Mouse (Mus musculus) midbrain, embryonic 10.5 days (tissue): ENCODE measurements around the gene Ppp2r5c. TPM values are rescaled to one million over a fixed set of nuclear protein-coding genes. Genes with fewer than 3 reads are reported as not detected.

ENCODE experiments used
- DNase-seq: peaks from one replicate; pipeline ENCODE4 v3.0.0-alpha.2; 2017; ENCODE audit warnings: low spot score
- H3K27ac ChIP-seq: fragments of 300-500 bp; sonication (generic); replicated peaks from 2 replicates; pipeline ENCODE4 v1.5.1; 2016; ENCODE audit warnings: mild to moderate bottlenecking
- H3K27me3 ChIP-seq: fragments of 300-500 bp; sonication (generic); 2 replicates; pipeline ENCODE4 v1.6.1; 2016; ENCODE audit warnings: low read depth, mild to moderate bottlenecking; ENCODE audit not compliant: poor library complexity, severe bottlenecking
- H3K36me3 ChIP-seq: fragments of 300-500 bp; sonication (generic); 2 replicates; pipeline ENCODE4 v1.6.1; 2016; ENCODE audit warnings: mild to moderate bottlenecking, moderate library complexity
- H3K4me1 ChIP-seq: fragments of 300-500 bp; sonication (generic); 2 replicates; pipeline ENCODE4 v1.6.1; 2016
- H3K4me3 ChIP-seq: fragments of 300-500 bp; sonication (generic); 2 replicates; pipeline ENCODE4 v1.5.1; 2016; ENCODE audit warnings: mild to moderate bottlenecking, moderate library complexity
- H3K9me3 ChIP-seq: fragments of 300-500 bp; sonication (generic); replicated peaks from 2 replicates; pipeline ENCODE4 v1.6.1; 2016; ENCODE audit warnings: mild to moderate bottlenecking
- WGBS: fragments of 180-500 bp; shearing (Covaris S2); methylation state at CpG from one replicate; pipeline ENCODE4 v1.1.7; 2016; 5-methylcytosine and 5-hydroxymethylcytosine counted together
- polyA plus RNA-seq: library from polyadenylated mRNA; unstranded; fragments of >200 nt; fragmentation: Nextera tagmentation; extraction: Ambion mirVana; gene quantifications from 2 replicates; pipeline ENCODE4 v1.2.1, GENCODE M21; 2016

Gene Ppp2r5c
- polyA plus RNA-seq, 1 experiment from 2014 or later, result 142 TPM

GRCm38 (mm10) chr12:110600225-110600991, 153.5 kb downstream of the Ppp2r5c start:
- Histone ChIP-seq H3K27ac (no peak overlapping the region; the same call in 1 of the 2 replicates), H3K9me3 (no peaks in the 10 kb centered on the region), H3K4me1 (peaks cover 37% of the 10 kb centered on the region), H3K27me3 (peaks cover 20% of the 10 kb centered on the region), H3K4me3 (peak overlapping the region; percentile 91), H3K36me3 (0 out of 2 replicates have a peak, but pooled peaks cover 4% of the 10 kb centered on the region)
- WGBS, result 61% methylated on average over 13 of the region's 13 CpGs
- no peak for DNase-seq

DNA sequence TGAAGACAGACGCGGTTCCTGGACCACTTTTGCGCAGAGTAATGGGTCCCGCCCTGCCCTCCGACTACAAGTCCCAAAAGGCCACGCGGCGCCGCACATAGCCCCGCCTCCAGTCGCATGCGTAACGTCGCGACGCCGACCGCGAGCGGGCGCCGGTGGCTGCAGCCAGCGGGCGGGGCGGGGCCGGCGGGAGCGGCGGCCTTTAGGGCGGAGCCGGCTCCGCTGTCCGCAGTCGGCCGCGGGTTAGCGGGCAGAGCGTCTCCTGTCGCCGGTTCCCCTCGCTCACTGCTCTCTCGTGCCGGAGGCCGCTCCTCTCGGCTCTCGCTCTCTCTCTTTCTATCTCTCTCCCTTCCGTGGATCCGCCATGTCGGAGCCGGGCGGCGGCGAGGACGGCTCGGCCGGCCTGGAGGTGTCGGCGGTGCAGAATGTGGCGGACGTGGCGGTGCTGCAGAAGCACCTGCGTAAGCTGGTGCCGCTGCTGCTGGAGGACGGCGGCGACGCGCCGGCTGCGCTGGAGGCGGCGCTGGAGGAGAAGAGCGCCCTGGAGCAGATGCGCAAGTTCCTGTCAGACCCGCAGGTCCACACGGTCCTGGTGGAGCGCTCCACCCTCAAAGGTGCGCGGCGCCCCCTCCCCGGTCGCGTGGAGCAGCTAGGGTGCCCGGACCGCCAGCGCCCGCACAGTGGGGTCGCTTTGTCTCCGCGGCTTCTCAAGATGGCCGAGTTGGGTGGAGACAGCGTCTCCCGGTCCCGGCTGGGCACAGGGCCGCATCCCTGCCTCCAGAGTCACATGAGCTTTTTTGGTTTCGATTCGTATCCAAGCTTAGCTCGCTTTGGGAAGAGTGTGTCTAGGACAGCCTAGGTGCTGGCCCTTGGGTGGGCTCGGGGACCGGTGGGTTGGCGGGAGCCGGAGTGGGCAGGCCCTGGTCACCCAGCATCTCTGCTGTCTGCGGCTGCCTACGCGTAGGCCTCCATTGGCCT, 154.6 kb downstream of the Ppp2r5c start, which contains the start of gene Dync1h1:
Gene Dync1h1, plus strand, starts transcription at position 212 of the 978 bp plus-strand sequence.
- DNase-seq, result peak; percentile 91
- Histone ChIP-seq H3K36me3 (peaks cover 12% of the 10 kb centered on the region; the same call in 1 of the 2 replicates), H3K9me3 (no peaks in the 10 kb centered on the region), H3K27me3 (peaks cover 20% of the 10 kb centered on the region), H3K27ac (peak within 1 kb of the TSS; percentile 95), H3K4me1 (peaks cover 37% of the 10 kb centered on the region), H3K4me3 (peak within 1 kb of the TSS; percentile 91)
- under 1% methylated on average over 105 of the region's 105 CpGs for WGBS

DNA sequence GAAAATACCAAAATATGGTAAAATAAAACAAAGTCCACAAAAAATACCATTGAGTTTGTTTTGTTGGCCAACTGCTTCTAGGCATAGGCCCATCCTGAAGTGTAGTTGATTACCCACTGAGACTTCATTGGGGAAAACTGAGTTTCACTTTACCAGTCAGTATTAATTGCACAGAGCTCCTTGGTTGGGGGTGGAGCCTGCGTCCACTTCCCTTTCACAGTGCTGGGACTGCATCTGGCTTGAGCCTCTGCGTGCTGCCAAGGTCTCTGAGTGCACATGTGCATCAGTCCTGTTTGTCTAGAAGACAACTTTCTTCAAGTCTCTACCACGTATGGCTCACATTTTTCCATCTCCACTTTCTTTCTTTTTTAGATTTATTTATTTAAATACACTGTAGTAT, 159.2 kb downstream of the Ppp2r5c start:
- no peak for DNase-seq
- 89% methylated on average over 3 of the region's 3 CpGs for WGBS
- Histone ChIP-seq H3K27me3 (no peaks in the 10 kb centered on the region), H3K27ac (no peak overlapping the region), H3K4me3 (no peak overlapping the region), H3K9me3 (no peaks in the 10 kb centered on the region), H3K36me3 (peaks cover 41% of the 10 kb centered on the region), H3K4me1 (peaks cover 29% of the 10 kb centered on the region)

GRCm38 (mm10) chr12:110606676-110607075, 159.8 kb downstream of the Ppp2r5c start:
- WGBS, result 89% methylated on average over 2 of the region's 2 CpGs
- Histone ChIP-seq H3K27ac (no peak overlapping the region), H3K4me3 (no peak overlapping the region), H3K36me3 (peaks cover 44% of the 10 kb centered on the region), H3K27me3 (no peaks in the 10 kb centered on the region), H3K4me1 (peaks cover 28% of the 10 kb centered on the region), H3K9me3 (no peaks in the 10 kb centered on the region)
- DNase-seq, result no peak

GRCm38 (mm10) chr12:110608460-110609152, 161.7 kb downstream of the Ppp2r5c start:
- Histone ChIP-seq H3K4me1 (peaks cover 11% of the 10 kb centered on the region), H3K27me3 (no peaks in the 10 kb centered on the region), H3K27ac (no peak overlapping the region), H3K9me3 (no peaks in the 10 kb centered on the region), H3K4me3 (no peak overlapping the region), H3K36me3 (peaks cover 64% of the 10 kb centered on the region)
- WGBS, result 80% methylated on average over 11 of the region's 11 CpGs
- DNase-seq, result no peak

DNA sequence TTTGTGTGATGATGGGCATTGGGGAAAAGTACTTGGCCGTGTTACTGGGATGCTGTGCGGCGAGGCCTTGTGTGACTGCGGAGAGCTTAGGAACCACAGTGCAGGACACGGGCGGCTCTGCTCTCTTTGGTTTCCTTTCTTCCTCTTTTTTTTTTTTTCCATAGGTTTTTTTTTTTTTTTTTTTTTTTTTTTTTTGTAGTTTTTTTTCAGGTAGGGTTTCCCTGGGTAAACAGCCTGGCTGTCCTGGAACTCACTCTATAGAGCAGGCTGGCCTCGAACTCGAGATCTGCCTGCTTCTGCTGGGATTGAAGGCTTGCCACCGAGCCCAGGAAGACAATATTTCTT, 162.2 kb downstream of the Ppp2r5c start:
- Histone ChIP-seq H3K27ac (no peak overlapping the region), H3K27me3 (no peaks in the 10 kb centered on the region), H3K9me3 (no peaks in the 10 kb centered on the region), H3K36me3 (peaks cover 69% of the 10 kb centered on the region), H3K4me1 (peaks cover 7% of the 10 kb centered on the region; the same call in 1 of the 2 replicates), H3K4me3 (no peak overlapping the region)
- 95% methylated on average over 9 of the region's 9 CpGs for WGBS
- DNase-seq, result no peak

- DNase-seq, result no peak
- Histone ChIP-seq H3K9me3 (no peaks in the 10 kb centered on the region), H3K27me3 (no peaks in the 10 kb centered on the region), H3K4me3 (no peak overlapping the region), H3K27ac (no peak overlapping the region), H3K4me1 (no peaks in the 10 kb centered on the region), H3K36me3 (peaks cover 78% of the 10 kb centered on the region)
- 95% methylated on average over 2 of the region's 2 CpGs for WGBS
Observed at GRCm38 (mm10) chr12:110610713-110611112, 163.8 kb downstream of the Ppp2r5c start.

DNA sequence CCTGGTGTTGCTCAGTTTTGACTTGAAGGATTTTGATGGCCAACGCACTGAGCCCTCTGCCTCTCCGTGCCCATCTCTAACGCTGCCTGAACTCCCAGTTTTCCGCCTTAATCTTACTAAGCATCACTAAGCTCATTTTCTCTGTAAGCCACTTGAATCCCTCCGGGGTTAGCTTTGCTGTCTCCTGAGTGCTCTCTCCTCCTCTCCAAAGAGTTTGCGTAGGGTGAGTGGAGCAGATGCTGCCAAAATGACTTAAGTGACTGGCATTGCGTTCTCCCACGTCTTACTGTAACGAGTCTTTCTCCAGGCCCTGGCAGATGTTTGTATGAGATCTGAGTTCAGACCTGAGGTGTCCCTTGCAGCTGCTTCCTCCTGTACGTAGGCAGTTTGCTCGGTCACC, 183.1 kb downstream of the Ppp2r5c start:
- H3K27ac ChIP-seq, result no peak overlapping the region
- no peaks in the 10 kb centered on the region for H3K9me3 ChIP-seq
- 92% methylated on average over 11 of the region's 11 CpGs for WGBS
- peaks cover 100% of the 10 kb centered on the region for H3K36me3 ChIP-seq
- H3K4me1 ChIP-seq, result no peaks in the 10 kb centered on the region
- H3K27me3 ChIP-seq, result no peaks in the 10 kb centered on the region
- no peak overlapping the region for H3K4me3 ChIP-seq
- no peak for DNase-seq

Other genes with a start within 250 kb of the Ppp2r5c start
- 0.78 and 0.85 TPM in 2 replicates for gene Dio3, start 168.1 kb upstream of the Ppp2r5c start, polyA plus RNA-seq
- 58.9 and 71.5 TPM in 2 replicates for gene Dync1h1, start 154.3 kb downstream of the Ppp2r5c start, polyA plus RNA-seq
- not detected in 2 replicates for gene 1700001K19Rik, start 235.5 kb downstream of the Ppp2r5c start, polyA plus RNA-seq